Mouse (Mus musculus) embryonic fibroblast, embryonic 13.5 days (primary cell): ENCODE data around the gene Rbpj.

Experiments
- CTCF ChIP-seq: IDR thresholded peaks from 2 replicates; pipeline ENCODE4 v1.5.1; 2011; ENCODE audit warnings: mild to moderate bottlenecking, control low read depth, low read length, moderate library complexity, borderline replicate concordance; ENCODE audit not compliant: insufficient read depth
- POLR2A ChIP-seq: IDR thresholded peaks from 2 replicates; pipeline ENCODE4 v1.6.1; 2011; ENCODE audit warnings: low read depth, mild to moderate bottlenecking, control low read depth, low read length, moderate library complexity

- no peak for TF ChIP-seq CTCF
- no peak for TF ChIP-seq POLR2A
Measured at GRCm38 (mm10) chr5:53553281-53553680, 87.3 kb downstream of the Rbpj start.
